Mouse (Mus musculus) gastrocnemius, adult 18-20 months (tissue): Measurements from ENCODE around the gene Cldn34c2. TPM values are rescaled to one million over a fixed set of nuclear protein-coding genes. Genes with fewer than 3 reads are reported as not detected.
"Not testable (repeated sequence)": the region's sequence is repeated elsewhere in the genome, so short reads cannot be mapped to it uniquely, and the experiment has no call there.

Experiments used
- DNase-seq: peaks from one replicate; pipeline ENCODE4 v3.0.0; 2021; ENCODE audit warnings: low spot score
- long read RNA-seq, 2 experiments: library from polyadenylated mRNA; stranded (forward); transcript quantifications; one replicate each; pipeline ENCODE4 v2.0.0; 2021
- total RNA-seq, 2 experiments: library from RNA; stranded (reverse); gene quantifications; 2 replicates each; pipeline ENCODE4 v1.2.3; 2021

Cldn34c2 gene
- total RNA-seq = not detected
- long read RNA-seq, experiment 1 = 0 reads
- long read RNA-seq, experiment 2 = 0 reads

- DNase-seq = not testable (repeated sequence)
Observed at GRCm38 (mm10) chrX:123581400-123581799, at the start of gene Cldn34c2. Cldn34c2 (plus strand) TSS chrX:123581700.

DNA sequence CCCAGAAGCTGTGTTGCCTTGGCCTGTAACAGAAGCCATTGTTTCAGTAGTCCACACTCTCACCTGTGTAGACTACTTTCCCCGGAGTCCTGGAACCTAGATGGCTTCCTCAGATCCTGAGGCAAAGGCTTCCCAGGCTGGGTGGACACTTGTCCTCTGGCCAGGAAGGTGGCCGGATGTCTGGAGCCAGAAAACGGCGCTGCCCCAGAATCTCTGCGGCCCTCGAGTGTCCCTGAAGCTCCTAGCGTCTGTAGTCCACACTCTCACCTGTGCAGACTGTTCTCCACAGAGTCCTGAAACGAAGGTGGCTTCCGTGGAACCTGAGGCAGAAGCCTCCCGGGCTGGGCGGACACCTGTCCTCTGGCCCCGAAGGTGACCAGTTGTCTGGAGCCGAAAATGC is 30.1 kb upstream of the Cldn34c2 start:
- DNase-seq = not testable (repeated sequence)

GRCm38 (mm10) chrX:123612158-123612828 is 30.8 kb downstream of the Cldn34c2 start:
- DNase-seq = not testable (repeated sequence)

Other genes with a start within 250 kb of the Cldn34c2 start
- not detected for gene Gm17467, start 123.1 kb downstream of the Cldn34c2 start, total RNA-seq
- not detected for gene Cldn34c3, start 212.0 kb downstream of the Cldn34c2 start, total RNA-seq